Mouse (Mus musculus) ES-Bruce4 (cell line): ENCODE results near the gene Cadps.

Experiments
- CTCF ChIP-seq: IDR thresholded peaks from one replicate; pipeline ENCODE4 v1.8.1; 2011; ENCODE audit warnings: low read depth, low read length
- EP300 ChIP-seq: IDR thresholded peaks from 2 replicates; pipeline ENCODE4 v1.6.1; 2011; ENCODE audit warnings: low read depth, low read length; ENCODE audit not compliant: insufficient read depth
- POLR2A ChIP-seq: IDR thresholded peaks from one replicate; pipeline ENCODE4 v1.8.1; 2011; ENCODE audit warnings: low read length; ENCODE audit not compliant: insufficient read depth

GRCm38 (mm10) chr14:12869605-12870004, 46.7 kb upstream of the Cadps start:
- TF ChIP-seq CTCF (no peak), POLR2A (no peak), EP300 (no peak)
